Mouse (Mus musculus) lung, postnatal 10 days (tissue): Measurements from ENCODE around the gene Tln1.
"Not testable (repeated sequence)": the region's sequence is repeated elsewhere in the genome, so short reads cannot be mapped to it uniquely, and the experiment has no call there.

ENCODE experiments used
- DNase-seq: peaks from one replicate; pipeline ENCODE4 v3.0.0; 2021

Gene Tln1

GRCm38 (mm10) chr4:43578376-43579204 lies 16.1 kb upstream of the Tln1 start, which contains the start of the genes Rgp1 and Gba2:
Rgp1 (plus strand) TSS chr4:43578715.
Gba2 (minus strand) TSS chr4:43578873.
- DNase-seq = peak; percentile 90

- DNase-seq = no peak
These were observed 14.9 kb upstream of the Tln1 start for GRCm38 (mm10) chr4:43577237-43577881.

- DNase-seq = no peak
These were observed 12.9 kb upstream of the Tln1 start for GRCm38 (mm10) chr4:43575356-43575755.

GRCm38 (mm10) chr4:43573561-43573960 lies 11.1 kb upstream of the Tln1 start:
- no peak for DNase-seq

- no peak for DNase-seq
These were observed 9.0 kb upstream of the Tln1 start for GRCm38 (mm10) chr4:43571395-43572045.

GRCm38 (mm10) chr4:43567140-43567539 lies 4.6 kb upstream of the Tln1 start:
- DNase-seq = no peak

- DNase-seq = peak; percentile 32
These were observed 1.7 kb upstream of the Tln1 start for GRCm38 (mm10) chr4:43564231-43564630.

- no peak for DNase-seq
These were observed 1.0 kb upstream of the Tln1 start for GRCm38 (mm10) chr4:43563601-43563875.

- DNase-seq = no peak
These were observed 494 bp upstream of the Tln1 start for GRCm38 (mm10) chr4:43562769-43563600.

GRCm38 (mm10) chr4:43561436-43561996 lies 975 bp downstream of the Tln1 start:
- no peak for DNase-seq

GRCm38 (mm10) chr4:43560976-43561375 lies 1.5 kb downstream of the Tln1 start:
- no peak for DNase-seq

GRCm38 (mm10) chr4:43560243-43560611 lies 2.3 kb downstream of the Tln1 start:
- DNase-seq = peak; percentile 86

GRCm38 (mm10) chr4:43559519-43560242 lies 2.8 kb downstream of the Tln1 start:
- DNase-seq = no peak

- peak; percentile 93 for DNase-seq
These were observed 3.7 kb downstream of the Tln1 start for GRCm38 (mm10) chr4:43558631-43559356.

- peak; percentile 79 for DNase-seq
These were observed 4.4 kb downstream of the Tln1 start for GRCm38 (mm10) chr4:43558028-43558630.

GRCm38 (mm10) chr4:43555926-43556325 lies 6.6 kb downstream of the Tln1 start:
- DNase-seq = no peak

- no peak for DNase-seq
These were observed 8.6 kb downstream of the Tln1 start for GRCm38 (mm10) chr4:43553891-43554290.

- DNase-seq = no peak
These were observed 10.1 kb downstream of the Tln1 start for GRCm38 (mm10) chr4:43552437-43552836.

- DNase-seq = not testable (repeated sequence)
These were observed 10.6 kb downstream of the Tln1 start for GRCm38 (mm10) chr4:43551854-43552253.

- DNase-seq = no peak
These were observed 13.4 kb downstream of the Tln1 start for GRCm38 (mm10) chr4:43549055-43549454.

GRCm38 (mm10) chr4:43547160-43547559 lies 15.3 kb downstream of the Tln1 start:
- no peak for DNase-seq
